Mouse (Mus musculus) megakaryocyte, embryonic 14.5 days (primary cell): ENCODE data around the gene Snrk.

ENCODE experiments used
- FLI1 ChIP-seq: IDR thresholded peaks from 2 replicates; pipeline ENCODE4 v1.6.1; 2012; ENCODE audit warnings: low read length, inconsistent platforms, mixed read lengths
- GATA1 ChIP-seq: IDR thresholded peaks from 3 replicates; pipeline ENCODE4 v1.6.1; 2012; ENCODE audit warnings: mixed read lengths, low read length, inconsistent platforms, borderline replicate concordance

- TF ChIP-seq GATA1 (no peak), FLI1 (no peak)
These were observed 35.4 kb downstream of the Snrk start for GRCm38 (mm10) chr9:122152501-122152900.
